Mouse (Mus musculus): ENCODE data around the gene Upk3bl. TPM values are rescaled to one million over a fixed set of nuclear protein-coding genes. Genes with fewer than 3 reads are reported as not detected.
"Not testable (repeated sequence)": the region's sequence is repeated elsewhere in the genome, so short reads cannot be mapped to it uniquely, and the experiment has no call there.

Upk3bl gene
- polyA plus RNA-seq, 1 experiment from 2014 or later = 3.1 TPM

GRCm38 (mm10) chr5:136052861-136053655, 1.2 kb upstream of the Upk3bl start:
- no peak overlapping the region for H3K9ac ChIP-seq (ENCODE audit: low read length)
- no peaks in the 10 kb centered on the region for H3K27me3 ChIP-seq (ENCODE audit: control insufficient read depth, insufficient read depth, low read length)
- WGBS = 85% methylated on average over 8 of the region's 8 CpGs
- no peak overlapping the region for H3K4me2 ChIP-seq (ENCODE audit: low read depth)
- peaks cover 6% of the 10 kb centered on the region; the same call in 1 of the 2 replicates for H3K4me1 ChIP-seq (ENCODE audit: control insufficient read depth, insufficient read depth, low read length)
- no peak overlapping the region for H3K4me3 ChIP-seq (ENCODE audit: low read depth, low read length)
- ATAC-seq (ENCODE audit: insufficient read depth, low FRiP score, low TSS enrichment) = no peak
- no peak for DNase-seq (ENCODE audit: low spot score)
- H3K9me3 ChIP-seq (ENCODE audit: control insufficient read depth, low read length) = no peaks in the 10 kb centered on the region
- H3K27ac ChIP-seq (ENCODE audit: low read depth, low read length) = no peak overlapping the region
- H3K36me3 ChIP-seq (ENCODE audit: control insufficient read depth, insufficient read depth, low read length) = no peaks in the 10 kb centered on the region

GRCm38 (mm10) chr5:136056062-136056461, 1.8 kb downstream of the Upk3bl start:
- Histone ChIP-seq H3K9me3 (ENCODE audit: control insufficient read depth, low read length) (no peaks in the 10 kb centered on the region), H3K4me1 (ENCODE audit: control insufficient read depth, insufficient read depth, low read length) (peaks cover 6% of the 10 kb centered on the region; the same call in 1 of the 2 replicates), H3K9ac (ENCODE audit: low read length) (no peak overlapping the region), H3K27me3 (ENCODE audit: control insufficient read depth, insufficient read depth, low read length) (no peaks in the 10 kb centered on the region), H3K36me3 (ENCODE audit: control insufficient read depth, insufficient read depth, low read length) (no peaks in the 10 kb centered on the region), H3K4me2 (ENCODE audit: low read depth) (no peak overlapping the region), H3K4me3 (ENCODE audit: low read depth, low read length) (no peak overlapping the region), H3K27ac (ENCODE audit: low read depth, low read length) (no peak overlapping the region)
- WGBS = 42% methylated on average over 4 of the region's 4 CpGs
- ATAC-seq (ENCODE audit: insufficient read depth, low FRiP score, low TSS enrichment) (no peak), DNase-seq (ENCODE audit: low spot score) (no peak)

- WGBS = 26% methylated on average over 8 of the region's 8 CpGs
- DNase-seq (ENCODE audit: low spot score) (no peak), ATAC-seq (ENCODE audit: insufficient read depth, low FRiP score, low TSS enrichment) (no peak)
- Histone ChIP-seq H3K4me2 (ENCODE audit: low read depth) (no peak overlapping the region), H3K36me3 (ENCODE audit: control insufficient read depth, insufficient read depth, low read length) (no peaks in the 10 kb centered on the region), H3K4me1 (ENCODE audit: control insufficient read depth, insufficient read depth, low read length) (peaks cover 3% of the 10 kb centered on the region; the same call in 1 of the 2 replicates), H3K27me3 (ENCODE audit: control insufficient read depth, insufficient read depth, low read length) (no peaks in the 10 kb centered on the region), H3K4me3 (ENCODE audit: low read depth, low read length) (no peak overlapping the region), H3K9ac (ENCODE audit: low read length) (no peak overlapping the region), H3K9me3 (ENCODE audit: control insufficient read depth, low read length) (no peaks in the 10 kb centered on the region), H3K27ac (ENCODE audit: low read depth, low read length) (no peak overlapping the region)
Measured at GRCm38 (mm10) chr5:136057085-136057484, 2.8 kb downstream of the Upk3bl start.

GRCm38 (mm10) chr5:136061567-136061966, 7.3 kb downstream of the Upk3bl start:
- Histone ChIP-seq H3K27me3 (ENCODE audit: control insufficient read depth, insufficient read depth, low read length) (no peaks in the 10 kb centered on the region), H3K27ac (ENCODE audit: low read depth, low read length) (no peak overlapping the region), H3K36me3 (ENCODE audit: control insufficient read depth, insufficient read depth, low read length) (no peaks in the 10 kb centered on the region), H3K9ac (ENCODE audit: low read length) (no peak overlapping the region), H3K4me1 (ENCODE audit: control insufficient read depth, insufficient read depth, low read length) (peaks cover 3% of the 10 kb centered on the region; the same call in 1 of the 2 replicates), H3K4me3 (ENCODE audit: low read depth, low read length) (no peak overlapping the region), H3K9me3 (ENCODE audit: control insufficient read depth, low read length) (no peaks in the 10 kb centered on the region), H3K4me2 (ENCODE audit: low read depth) (no peak overlapping the region)
- 16% methylated on average over 12 of the region's 12 CpGs for WGBS
- DNase-seq (ENCODE audit: low spot score) (peak; percentile 83), ATAC-seq (ENCODE audit: insufficient read depth, low FRiP score, low TSS enrichment) (no peak)

- no peaks in the 10 kb centered on the region for H3K27me3 ChIP-seq (ENCODE audit: control insufficient read depth, insufficient read depth, low read length)
- peaks cover 3% of the 10 kb centered on the region; the same call in 1 of the 2 replicates for H3K4me1 ChIP-seq (ENCODE audit: control insufficient read depth, insufficient read depth, low read length)
- H3K4me3 ChIP-seq (ENCODE audit: low read depth, low read length) = no peak overlapping the region
- WGBS = 92% methylated on average over 10 of the region's 10 CpGs
- no peaks in the 10 kb centered on the region for H3K36me3 ChIP-seq (ENCODE audit: control insufficient read depth, insufficient read depth, low read length)
- H3K9me3 ChIP-seq (ENCODE audit: control insufficient read depth, low read length) = no peaks in the 10 kb centered on the region
- no peak overlapping the region for H3K27ac ChIP-seq (ENCODE audit: low read depth, low read length)
- no peak for ATAC-seq (ENCODE audit: insufficient read depth, low FRiP score, low TSS enrichment)
- DNase-seq (ENCODE audit: low spot score) = no peak
- H3K4me2 ChIP-seq (ENCODE audit: low read depth) = no peak overlapping the region
- no peak overlapping the region for H3K9ac ChIP-seq (ENCODE audit: low read length)
Measured at GRCm38 (mm10) chr5:136063920-136064319, 9.6 kb downstream of the Upk3bl start.

- H3K4me2 ChIP-seq (ENCODE audit: low read depth); H3K36me3 ChIP-seq (ENCODE audit: control insufficient read depth, insufficient read depth, low read length); H3K4me3 ChIP-seq (ENCODE audit: low read depth, low read length); H3K4me1 ChIP-seq (ENCODE audit: control insufficient read depth, insufficient read depth, low read length); H3K27me3 ChIP-seq (ENCODE audit: control insufficient read depth, insufficient read depth, low read length); H3K9me3 ChIP-seq (ENCODE audit: control insufficient read depth, low read length); H3K27ac ChIP-seq (ENCODE audit: low read depth, low read length); ATAC-seq (ENCODE audit: insufficient read depth, low FRiP score, low TSS enrichment); DNase-seq (ENCODE audit: low spot score); H3K9ac ChIP-seq (ENCODE audit: low read length): not testable (repeated sequence)
- WGBS = 79% methylated on average over 11 of the region's 11 CpGs
Measured at GRCm38 (mm10) chr5:136066404-136067148, 12.3 kb downstream of the Upk3bl start.

GRCm38 (mm10) chr5:136069411-136069810, 15.1 kb downstream of the Upk3bl start:
- ATAC-seq (ENCODE audit: insufficient read depth, low FRiP score, low TSS enrichment) (no peak), DNase-seq (ENCODE audit: low spot score) (no peak)
- Histone ChIP-seq H3K9ac (ENCODE audit: low read length) (no peak overlapping the region), H3K4me2 (ENCODE audit: low read depth) (no peak overlapping the region), H3K4me1 (ENCODE audit: control insufficient read depth, insufficient read depth, low read length) (no peaks in the 10 kb centered on the region), H3K36me3 (ENCODE audit: control insufficient read depth, insufficient read depth, low read length) (no peaks in the 10 kb centered on the region), H3K27ac (ENCODE audit: low read depth, low read length) (no peak overlapping the region), H3K9me3 (ENCODE audit: control insufficient read depth, low read length) (no peaks in the 10 kb centered on the region), H3K27me3 (ENCODE audit: control insufficient read depth, insufficient read depth, low read length) (no peaks in the 10 kb centered on the region), H3K4me3 (ENCODE audit: low read depth, low read length) (no peak overlapping the region)
- WGBS = 70% methylated on average over 2 of the region's 2 CpGs

GRCm38 (mm10) chr5:136073051-136073450, 18.8 kb downstream of the Upk3bl start:
- Histone ChIP-seq H3K27me3 (ENCODE audit: control insufficient read depth, insufficient read depth, low read length) (no peaks in the 10 kb centered on the region), H3K4me3 (ENCODE audit: low read depth, low read length) (no peak overlapping the region), H3K27ac (ENCODE audit: low read depth, low read length) (no peak overlapping the region), H3K36me3 (ENCODE audit: control insufficient read depth, insufficient read depth, low read length) (no peaks in the 10 kb centered on the region), H3K4me2 (ENCODE audit: low read depth) (no peak overlapping the region), H3K9ac (ENCODE audit: low read length) (no peak overlapping the region), H3K9me3 (ENCODE audit: control insufficient read depth, low read length) (no peaks in the 10 kb centered on the region), H3K4me1 (ENCODE audit: control insufficient read depth, insufficient read depth, low read length) (no peaks in the 10 kb centered on the region)
- DNase-seq (ENCODE audit: low spot score) (no peak), ATAC-seq (ENCODE audit: insufficient read depth, low FRiP score, low TSS enrichment) (no peak)
- 73% methylated on average over 6 of the region's 6 CpGs for WGBS
